Mouse (Mus musculus) MEL (cell line): ENCODE results near the gene Cmss1.

ENCODE experiments used
- CTCF ChIP-seq, 3 experiments: IDR thresholded peaks in 2 of 3; conservative IDR thresholded peaks in 1 of 3; 2 replicates each; pipeline ENCODE4 v1.5.1; 2011 to 2012; ENCODE audit warnings: low read length in 3 of 3, low read depth in 2 of 3, mild to moderate bottlenecking in 2 of 3, improper control_type of control experiment in 1 of 3, inconsistent platforms in 1 of 3, mixed read lengths in 1 of 3, moderate library complexity in 1 of 3; ENCODE audit not compliant: control insufficient read depth in 1 of 3, insufficient read depth in 1 of 3, poor library complexity in 1 of 3, severe bottlenecking in 1 of 3
- GABPA ChIP-seq: IDR thresholded peaks from 2 replicates; pipeline ENCODE4 v1.6.1; 2012; ENCODE audit warnings: low read depth, mild to moderate bottlenecking, inconsistent platforms, low read length, improper control_type of control experiment, moderate library complexity
- MAX ChIP-seq: IDR thresholded peaks from 2 replicates; pipeline ENCODE4 v1.6.1; 2011; ENCODE audit warnings: low read length, improper control_type of control experiment
- MAZ ChIP-seq: IDR thresholded peaks from 2 replicates; pipeline ENCODE4 v1.6.1; 2012; ENCODE audit warnings: low read depth, mild to moderate bottlenecking, inconsistent platforms, low read length, improper control_type of control experiment
- MYC ChIP-seq: IDR thresholded peaks from 2 replicates; pipeline ENCODE4 v1.6.1; 2011; ENCODE audit warnings: low read depth, mild to moderate bottlenecking, low read length, improper control_type of control experiment, moderate library complexity
- POLR2A ChIP-seq, 2 experiments: IDR thresholded peaks; 2 replicates each; pipeline ENCODE4 v1.6.1; 2011 to 2012; ENCODE audit warnings: low read length in 2 of 2, mild to moderate bottlenecking in 2 of 2, control low read depth in 1 of 2, improper control_type of control experiment in 1 of 2, low read depth in 1 of 2, moderate library complexity in 1 of 2; ENCODE audit not compliant: control insufficient read depth in 1 of 2, insufficient read depth in 1 of 2, poor library complexity in 1 of 2
- TAL1 ChIP-seq: IDR thresholded peaks from 2 replicates; pipeline ENCODE4 v1.6.1; 2012; ENCODE audit warnings: mild to moderate bottlenecking, inconsistent platforms, low read length, moderate library complexity, mixed read lengths
- UBTF ChIP-seq: IDR thresholded peaks from 2 replicates; pipeline ENCODE4 v1.6.1; 2012; ENCODE audit warnings: low read depth, mild to moderate bottlenecking, inconsistent platforms, low read length, improper control_type of control experiment, moderate library complexity, borderline replicate concordance; ENCODE audit not compliant: insufficient read depth
- ZMIZ1 ChIP-seq: IDR thresholded peaks from 2 replicates; pipeline ENCODE4 v1.6.1; 2012; ENCODE audit warnings: low read depth, mild to moderate bottlenecking, inconsistent platforms, low read length, improper control_type of control experiment, moderate library complexity

DNA sequence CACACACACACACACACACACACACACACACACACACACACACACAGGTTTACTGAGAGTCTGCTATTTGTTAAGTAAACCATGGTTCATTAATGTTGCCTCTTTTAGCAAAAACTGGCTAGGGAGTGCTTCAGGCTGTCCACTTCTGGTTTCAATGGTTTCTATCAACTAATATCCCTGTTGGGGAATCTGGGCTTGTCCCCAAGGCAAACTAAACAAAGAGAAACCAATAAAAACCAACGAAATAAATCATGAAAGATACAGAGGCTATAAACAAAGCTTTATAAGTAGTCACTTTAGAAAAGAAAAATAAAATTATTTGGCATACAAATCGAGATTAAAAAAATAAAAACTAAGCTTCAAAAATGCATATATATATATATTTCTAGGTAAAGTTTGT is 214.2 kb downstream of the Cmss1 start:
- TF ChIP-seq ZMIZ1 (no peak), TAL1 (no peak), GABPA (no peak), CTCF (IDR thresholded peaks at IDR 0.05 in 2 of 3, conservative IDR thresholded peaks at IDR 0.05 in 1 of 3; ENCODE audit: control insufficient read depth in 1 of 3, insufficient read depth in 1 of 3, low read depth in 2 of 3, low read length in 3 of 3, poor library complexity in 1 of 3, severe bottlenecking in 1 of 3) (no peak), UBTF (no peak), MAZ (no peak), MYC (no peak), POLR2A (IDR thresholded peaks at IDR 0.05; ENCODE audit: control insufficient read depth in 1 of 2, insufficient read depth in 1 of 2, low read depth in 1 of 2, low read length in 2 of 2, poor library complexity in 1 of 2) (no peak), MAX (no peak)
